Mouse (Mus musculus) hindbrain, postnatal 0 days (tissue): ENCODE results near the gene Selenos. TPM values are rescaled to one million over a fixed set of nuclear protein-coding genes. Genes with fewer than 3 reads are reported as not detected.
A peak's percentile ranks its signal among the peaks of the same experiment; 100 is the strongest.
"Not testable (repeated sequence)": the region's sequence is repeated elsewhere in the genome, so short reads cannot be mapped to it uniquely, and the experiment has no call there.

Source experiments
- ATAC-seq: fragments of 200-750 bp; cut with Nextera tagmentation; 2 replicates; pipeline ENCODE4 v1.8.0; 2017; ENCODE audit warnings: mild to moderate bottlenecking, moderate TSS enrichment, moderate library complexity
- DNase-seq: peaks from one replicate; pipeline ENCODE4 v3.0.0-alpha.2; 2015; ENCODE audit warnings: low spot score
- H3K27ac ChIP-seq: fragments of 300-500 bp; sonication (generic); 2 replicates; pipeline ENCODE4 v1.5.1; 2014; ENCODE audit warnings: mild to moderate bottlenecking
- H3K27me3 ChIP-seq: fragments of 300-500 bp; sonication (generic); 2 replicates; pipeline ENCODE4 v1.6.1; 2014; ENCODE audit warnings: low read length, mixed read lengths; ENCODE audit not compliant: insufficient read depth
- H3K36me3 ChIP-seq: fragments of 300-500 bp; sonication (generic); 2 replicates; pipeline ENCODE4 v1.6.1; 2014; ENCODE audit warnings: low read length, mixed read lengths; ENCODE audit not compliant: insufficient read depth
- H3K4me1 ChIP-seq: fragments of 300-500 bp; sonication (generic); 2 replicates; pipeline ENCODE4 v1.6.1; 2014; ENCODE audit warnings: antibody characterized with exemption, low read length, mixed read lengths; ENCODE audit not compliant: insufficient read depth
- H3K4me2 ChIP-seq: fragments of 300-500 bp; sonication (generic); 2 replicates; pipeline ENCODE4 v1.6.1; 2014; ENCODE audit warnings: low read depth, mild to moderate bottlenecking, low read length, moderate library complexity, mixed read lengths
- H3K4me3 ChIP-seq: fragments of 300-500 bp; sonication (generic); 2 replicates; pipeline ENCODE4 v1.5.1; 2014; ENCODE audit warnings: low read length
- H3K9ac ChIP-seq: fragments of 300-500 bp; sonication (generic); replicated peaks from 2 replicates; pipeline ENCODE4 v1.6.1; 2014; ENCODE audit warnings: mild to moderate bottlenecking, low read length, moderate library complexity, mixed read lengths
- H3K9me3 ChIP-seq: fragments of 300-500 bp; sonication (generic); 2 replicates; pipeline ENCODE4 v1.6.1; 2016; ENCODE audit warnings: low read length, mixed read lengths
- CTCF ChIP-seq: IDR thresholded peaks from 2 replicates; pipeline ENCODE4 v1.5.1; 2016; ENCODE audit warnings: antibody characterized with exemption, control low read depth, low read depth
- WGBS: fragments of 180-500 bp; shearing (Covaris S2); extraction: QIAGEN DNeasy Blood & Tissue Kit; methylation state at CpG from one replicate; pipeline ENCODE4 v1.1.7; 2014; 5-methylcytosine and 5-hydroxymethylcytosine counted together
- polyA plus RNA-seq: library from polyadenylated mRNA; unstranded; fragments of >200 nt; fragmentation: Nextera tagmentation; extraction: Ambion mirVana; gene quantifications from 2 replicates; pipeline ENCODE4 v1.2.1, GENCODE M21; 2015
- total RNA-seq: library from RNA; depleted of rRNA; stranded (reverse); fragments of >200 nt; gene quantifications from 2 replicates; pipeline ENCODE4 v1.2.3, GENCODE M21; 2014

Gene Selenos
- total and polyA plus RNA-seq, 2 experiments from 2014 or later = 30.4 to 115 TPM

DNA sequence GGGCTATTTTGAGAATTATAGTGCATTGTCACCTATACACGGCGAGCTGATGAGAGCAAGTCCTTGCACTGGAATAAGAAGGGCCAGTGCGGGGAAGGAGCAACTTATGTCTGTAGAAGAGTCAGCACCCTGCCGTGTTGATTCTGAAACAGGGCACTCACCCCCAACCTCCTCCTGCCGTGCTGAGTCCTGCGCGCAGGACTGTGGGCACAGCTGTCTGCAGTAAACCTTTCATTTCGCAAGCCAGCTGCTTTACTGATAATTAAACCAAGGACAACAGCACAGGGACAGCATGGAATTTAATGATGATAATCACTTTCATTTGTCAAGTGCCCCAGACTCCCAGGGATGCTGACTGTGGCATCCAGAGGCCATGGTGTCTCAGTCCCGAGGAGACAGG, 34.8 kb upstream of the Selenos start:
- DNase-seq (no peak), ATAC-seq (no peak)
- Histone ChIP-seq H3K36me3 (no peaks in the 10 kb centered on the region), H3K4me3 (no peak overlapping the region), H3K9me3 (no peaks in the 10 kb centered on the region), H3K4me1 (peaks cover 14% of the 10 kb centered on the region), H3K27ac (no peak overlapping the region), H3K9ac (no peak overlapping the region), H3K4me2 (no peak overlapping the region), H3K27me3 (no peaks in the 10 kb centered on the region)
- 31% methylated on average over 9 of the region's 9 CpGs for WGBS
- no peak for TF ChIP-seq CTCF

DNA sequence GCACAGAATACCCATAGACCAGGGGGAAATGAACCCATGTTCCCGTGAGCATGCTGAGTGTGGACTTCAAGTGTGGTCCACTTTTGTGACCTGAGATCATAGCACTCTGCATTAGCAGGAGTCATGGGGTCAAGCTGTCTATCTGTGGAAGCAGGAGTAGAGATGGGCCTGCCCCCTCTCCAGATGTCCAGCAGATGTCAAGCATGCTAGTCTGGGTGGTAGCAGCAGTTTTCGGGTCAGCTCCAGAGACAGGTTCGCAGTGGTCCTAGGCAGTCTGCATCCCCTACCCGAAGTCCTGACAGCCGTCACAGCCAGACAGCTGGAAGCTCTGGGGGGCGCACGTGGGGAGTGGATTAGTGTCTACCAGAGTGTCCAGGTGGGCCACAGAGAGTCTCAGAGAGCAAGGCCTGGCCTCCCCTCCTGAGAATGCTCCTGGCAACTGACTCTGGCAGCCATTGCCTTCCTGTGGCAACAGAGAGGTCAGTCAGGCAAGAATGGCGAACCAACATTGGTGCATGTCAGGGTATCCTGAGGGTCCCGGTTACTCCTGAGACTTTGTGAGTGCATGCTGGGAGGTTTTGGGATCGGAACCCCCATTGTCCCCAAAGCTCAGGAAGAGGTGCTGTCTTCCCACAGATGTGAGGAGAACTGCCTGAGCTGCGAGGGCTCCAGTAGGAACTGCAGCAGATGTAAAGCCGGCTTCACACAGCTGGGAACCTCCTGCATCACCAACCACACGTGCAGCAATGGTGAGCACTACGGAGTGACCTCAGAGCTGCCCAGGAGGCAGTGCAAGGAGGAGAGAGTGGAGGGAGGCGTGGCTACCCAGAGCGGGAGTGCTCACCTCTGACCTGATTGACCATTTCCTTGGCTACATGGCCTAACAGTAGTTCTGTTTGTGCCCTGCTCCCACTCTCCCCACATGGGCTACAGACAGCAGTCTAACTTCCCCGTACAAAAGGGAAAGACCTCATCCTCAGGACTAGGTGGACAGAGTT, 32.2 kb upstream of the Selenos start:
- Histone ChIP-seq H3K9me3 (no peaks in the 10 kb centered on the region), H3K4me1 (peaks cover 13% of the 10 kb centered on the region), H3K4me2 (no peak overlapping the region), H3K36me3 (no peaks in the 10 kb centered on the region), H3K4me3 (no peak overlapping the region), H3K27ac (no peak overlapping the region), H3K27me3 (no peaks in the 10 kb centered on the region), H3K9ac (no peak overlapping the region)
- TF ChIP-seq CTCF = no peak
- no peak; the same call in 1 of the 2 replicates for ATAC-seq
- WGBS = 66% methylated on average over 17 of the region's 17 CpGs
- DNase-seq = no peak

DNA sequence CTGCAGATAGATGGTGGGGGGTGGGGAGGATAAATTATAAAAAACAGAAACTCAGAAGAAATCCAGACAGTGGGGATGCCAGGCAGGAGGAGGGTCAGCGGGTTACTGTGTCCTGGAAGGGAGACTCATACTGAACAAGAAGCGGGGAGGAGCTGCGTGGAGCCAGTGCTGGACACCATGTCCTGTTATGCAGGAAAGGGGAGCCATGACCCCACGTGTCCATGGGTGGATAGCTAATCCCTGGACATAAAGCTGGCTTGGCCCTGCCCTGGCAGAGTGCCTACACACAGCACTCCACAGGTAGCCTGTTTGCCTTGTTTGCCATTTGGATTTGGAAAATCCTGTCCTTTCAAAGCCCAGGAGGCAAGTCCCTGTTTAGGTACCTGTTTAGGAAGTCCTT, 31.5 kb upstream of the Selenos start:
- 78% methylated on average over 4 of the region's 4 CpGs for WGBS
- H3K36me3 ChIP-seq = no peaks in the 10 kb centered on the region
- no peak overlapping the region for H3K4me2 ChIP-seq
- no peak for TF ChIP-seq CTCF
- no peak overlapping the region for H3K4me3 ChIP-seq
- H3K27ac ChIP-seq = no peak overlapping the region
- no peaks in the 10 kb centered on the region for H3K27me3 ChIP-seq
- ATAC-seq (no peak), DNase-seq (no peak)
- H3K4me1 ChIP-seq = peaks cover 13% of the 10 kb centered on the region
- no peaks in the 10 kb centered on the region for H3K9me3 ChIP-seq
- no peak overlapping the region for H3K9ac ChIP-seq

DNA sequence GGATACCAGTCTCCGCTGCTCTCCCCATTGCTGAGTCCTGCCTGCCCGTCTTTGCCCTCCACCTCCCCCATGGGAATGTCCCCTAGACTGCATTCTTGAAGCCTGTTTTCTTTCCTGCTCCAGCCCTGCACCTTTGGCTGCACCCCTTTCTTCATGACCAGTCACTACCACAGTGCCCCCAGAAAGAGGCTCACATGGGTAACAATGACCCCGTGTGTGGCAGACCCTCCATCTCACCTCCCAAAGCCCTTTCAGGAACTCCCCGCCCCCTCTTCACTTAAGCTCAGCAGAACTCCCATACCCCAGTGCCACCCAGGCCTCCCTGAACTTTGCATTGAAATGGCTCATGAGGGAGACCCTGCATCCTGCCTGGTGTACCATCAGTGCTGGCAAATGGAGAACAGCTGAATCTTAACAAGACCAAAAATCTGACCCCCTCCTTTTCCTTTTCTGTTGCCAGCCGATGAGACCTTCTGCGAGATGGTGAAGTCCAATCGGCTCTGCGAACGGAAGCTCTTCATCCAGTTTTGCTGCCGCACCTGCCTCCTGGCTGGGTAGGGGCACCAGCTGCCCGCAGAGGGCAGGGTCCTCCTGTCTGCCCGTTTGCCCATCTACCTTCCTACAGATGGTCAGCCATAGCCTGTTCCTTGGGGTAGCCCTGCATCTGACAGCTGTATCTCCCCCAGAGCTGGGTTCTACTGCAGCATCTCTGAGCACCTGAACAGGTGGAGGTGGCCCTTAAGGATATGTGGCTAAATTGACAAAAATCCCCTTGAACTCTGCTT, 30.8 kb upstream of the Selenos start:
- no peak overlapping the region for H3K27ac ChIP-seq
- no peak overlapping the region for H3K4me3 ChIP-seq
- no peaks in the 10 kb centered on the region for H3K27me3 ChIP-seq
- no peak for DNase-seq
- no peak overlapping the region for H3K4me2 ChIP-seq
- H3K9me3 ChIP-seq = no peaks in the 10 kb centered on the region
- no peak for TF ChIP-seq CTCF
- 82% methylated on average over 12 of the region's 12 CpGs for WGBS
- peaks cover 13% of the 10 kb centered on the region for H3K4me1 ChIP-seq
- no peak for ATAC-seq
- H3K9ac ChIP-seq = no peak overlapping the region
- H3K36me3 ChIP-seq = no peaks in the 10 kb centered on the region

DNA sequence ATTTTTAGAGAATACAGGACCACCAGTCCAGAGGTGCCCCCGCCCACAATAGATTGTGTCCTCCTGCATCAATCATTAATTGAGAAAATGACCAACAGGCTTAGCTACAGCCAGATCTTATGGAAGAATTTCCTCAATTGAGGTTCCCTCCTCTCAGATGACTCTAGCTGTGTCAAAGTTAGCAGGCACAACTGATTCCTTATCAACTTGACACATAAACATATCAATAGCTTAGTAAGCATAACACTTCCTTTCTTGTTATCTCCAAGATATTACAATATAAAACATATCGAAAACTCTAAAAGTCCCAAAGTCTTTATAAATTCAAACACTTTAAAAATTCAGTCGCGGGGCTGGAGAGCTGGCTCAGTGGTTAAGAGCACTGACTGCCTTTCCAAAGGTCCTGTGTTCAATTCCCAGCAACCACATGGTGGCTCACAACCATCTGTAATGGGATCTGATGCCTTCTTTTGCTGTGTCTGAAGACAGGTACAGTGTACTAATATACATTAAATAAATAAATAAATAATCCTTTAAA, 25.4 kb upstream of the Selenos start:
- Histone ChIP-seq H3K4me3 (no peak overlapping the region), H3K4me2 (no peak overlapping the region), H3K9me3 (no peaks in the 10 kb centered on the region), H3K4me1 (no peaks in the 10 kb centered on the region), H3K9ac (no peak overlapping the region), H3K27me3 (no peaks in the 10 kb centered on the region), H3K27ac (no peak overlapping the region), H3K36me3 (no peaks in the 10 kb centered on the region)
- WGBS = 94% methylated on average over 4 of the region's 4 CpGs
- no peak for TF ChIP-seq CTCF
- no peak for DNase-seq
- ATAC-seq = no peak

DNA sequence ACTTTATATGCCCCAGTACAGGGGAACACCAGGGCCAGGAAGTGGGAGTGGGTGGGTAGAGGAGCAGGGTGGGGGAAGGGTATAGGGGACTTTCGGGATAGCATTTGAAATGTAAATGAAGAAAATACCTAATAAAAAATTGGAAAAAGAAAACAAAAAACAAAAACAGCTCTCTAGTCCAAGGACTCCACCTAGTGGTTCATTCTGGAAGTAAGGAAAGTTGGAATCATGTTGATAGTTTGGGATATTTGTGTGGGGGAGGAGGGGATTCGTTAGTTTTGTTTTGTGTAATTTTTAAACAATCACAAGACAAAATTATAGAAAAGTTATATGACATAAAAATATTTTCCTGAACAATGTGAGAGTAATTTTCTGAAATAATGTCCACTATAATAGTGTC, 24.1 kb upstream of the Selenos start:
- H3K36me3 ChIP-seq, H3K27me3 ChIP-seq, H3K9me3 ChIP-seq, H3K4me2 ChIP-seq, H3K27ac ChIP-seq, H3K4me3 ChIP-seq, H3K9ac ChIP-seq, H3K4me1 ChIP-seq, ATAC-seq: not testable (repeated sequence)
- peak; percentile 69 for DNase-seq
- peak; percentile 76 for TF ChIP-seq CTCF
- 19% methylated on average over 2 of the region's 2 CpGs for WGBS
